Mouse (Mus musculus) erythroblast, adult 5-6 weeks (primary cell): ENCODE results near the gene Syngr3. TPM values are rescaled to one million over a fixed set of nuclear protein-coding genes. Genes with fewer than 3 reads are reported as not detected.
"Not testable (repeated sequence)": the region's sequence is repeated elsewhere in the genome, so short reads cannot be mapped to it uniquely, and the experiment has no call there.

Experiments
- ATAC-seq: replicated peaks from 2 replicates; pipeline ENCODE4 v1.8.0; 2016; ENCODE audit warnings: moderate number of reproducible peaks, mild to moderate bottlenecking, moderate TSS enrichment, inconsistent platforms; ENCODE audit not compliant: poor library complexity, low FRiP score, severe bottlenecking
- total RNA-seq, 2 experiments: library from RNA; stranded (forward) in 1 of 2; stranded (reverse) in 1 of 2; fragments of 150-400 nt in 1 of 2; fragments of 200-764, 138-1000 nt in 1 of 2; gene quantifications; 2 replicates each; pipeline versions ENCODE4 v1.2.3 to v1.2.4; 2015 to 2017; ENCODE audit warnings: low replicate concordance in 2 of 2

Gene Syngr3
- total RNA-seq, 2 experiments from 2014 or later, result not detected

- not testable (repeated sequence) for ATAC-seq
Observed at GRCm38 (mm10) chr17:24721383-24721955, 31.7 kb upstream of the Syngr3 start.

GRCm38 (mm10) chr17:24720616-24721015, 30.9 kb upstream of the Syngr3 start:
- not testable (repeated sequence) for ATAC-seq

GRCm38 (mm10) chr17:24719494-24720222, 29.9 kb upstream of the Syngr3 start:
- ATAC-seq, result peak; percentile 90

GRCm38 (mm10) chr17:24718938-24719337, 29.2 kb upstream of the Syngr3 start:
- not testable (repeated sequence) for ATAC-seq

- no peak for ATAC-seq
Observed at GRCm38 (mm10) chr17:24717943-24718342, 28.2 kb upstream of the Syngr3 start, which contains the start of the genes Rnf151 and Rps2. Gene Rnf151, minus strand, starts transcription at chr17:24718063. Gene Rps2, plus strand, starts transcription at chr17:24718116.

- ATAC-seq, result no peak
Observed at GRCm38 (mm10) chr17:24716166-24716682, 26.5 kb upstream of the Syngr3 start.

- ATAC-seq, result no peak
Observed at GRCm38 (mm10) chr17:24715556-24715955, 25.8 kb upstream of the Syngr3 start.

GRCm38 (mm10) chr17:24708646-24709045, 18.9 kb upstream of the Syngr3 start:
- peak; percentile 60 for ATAC-seq

GRCm38 (mm10) chr17:24707801-24708425, 18.2 kb upstream of the Syngr3 start:
- peak; percentile 22 for ATAC-seq

- peak; percentile 86 for ATAC-seq
Observed at GRCm38 (mm10) chr17:24706982-24707800, 17.4 kb upstream of the Syngr3 start, which contains the start of gene Tbl3. Gene Tbl3, minus strand, starts transcription at chr17:24707660.

- ATAC-seq, result no peak
Observed at GRCm38 (mm10) chr17:24705821-24706220, 16.1 kb upstream of the Syngr3 start.

GRCm38 (mm10) chr17:24701251-24701650, 11.5 kb upstream of the Syngr3 start:
- ATAC-seq, result no peak

- no peak for ATAC-seq
Observed at GRCm38 (mm10) chr17:24699473-24699872, 9.7 kb upstream of the Syngr3 start.

GRCm38 (mm10) chr17:24698715-24699114, 9.0 kb upstream of the Syngr3 start:
- ATAC-seq, result no peak

- ATAC-seq, result no peak
Observed at GRCm38 (mm10) chr17:24697985-24698384, 8.2 kb upstream of the Syngr3 start.

- peak; percentile 90 for ATAC-seq
Observed at GRCm38 (mm10) chr17:24696011-24696697, 6.4 kb upstream of the Syngr3 start, which contains the start of the genes Gfer and Noxo1. Gene Gfer, minus strand, starts transcription at chr17:24696156. Gene Noxo1, plus strand, starts transcription at chr17:24696234.

GRCm38 (mm10) chr17:24695326-24696010, 5.7 kb upstream of the Syngr3 start:
- ATAC-seq, result peak; percentile 11; the same call in 1 of the 2 replicates

GRCm38 (mm10) chr17:24692385-24692784, 2.6 kb upstream of the Syngr3 start:
- ATAC-seq, result no peak
